Mouse (Mus musculus): Measurements from ENCODE around the gene B4gat1.

The B4gat1 gene

DNA sequence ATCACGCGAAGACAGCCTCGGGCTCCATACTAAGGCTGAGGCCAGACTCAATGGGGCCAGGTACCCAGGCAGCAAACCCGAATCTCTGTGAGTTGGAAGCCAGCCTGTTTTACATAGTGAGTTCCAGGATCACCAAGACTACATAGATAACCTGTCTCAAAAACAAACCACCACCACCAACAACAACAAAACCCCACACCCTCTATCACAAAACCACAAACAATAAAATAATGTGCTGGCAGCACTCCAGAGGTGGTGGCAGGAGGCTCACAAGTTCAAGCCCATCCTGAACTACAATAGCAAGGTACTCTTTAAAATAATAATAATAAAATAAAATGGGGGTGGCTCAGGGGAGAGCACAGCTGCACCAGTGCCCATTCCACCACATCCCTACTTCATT is 2.0 kb upstream of the B4gat1 start:
- DNase-seq: no peak

GRCm38 (mm10) chr19:5037678-5038571 is 701 bp upstream of the B4gat1 start:
- peak; percentile 97 for DNase-seq

GRCm38 (mm10) chr19:5039301-5040114 is 882 bp downstream of the B4gat1 start:
- peak; percentile 95 for DNase-seq

DNA sequence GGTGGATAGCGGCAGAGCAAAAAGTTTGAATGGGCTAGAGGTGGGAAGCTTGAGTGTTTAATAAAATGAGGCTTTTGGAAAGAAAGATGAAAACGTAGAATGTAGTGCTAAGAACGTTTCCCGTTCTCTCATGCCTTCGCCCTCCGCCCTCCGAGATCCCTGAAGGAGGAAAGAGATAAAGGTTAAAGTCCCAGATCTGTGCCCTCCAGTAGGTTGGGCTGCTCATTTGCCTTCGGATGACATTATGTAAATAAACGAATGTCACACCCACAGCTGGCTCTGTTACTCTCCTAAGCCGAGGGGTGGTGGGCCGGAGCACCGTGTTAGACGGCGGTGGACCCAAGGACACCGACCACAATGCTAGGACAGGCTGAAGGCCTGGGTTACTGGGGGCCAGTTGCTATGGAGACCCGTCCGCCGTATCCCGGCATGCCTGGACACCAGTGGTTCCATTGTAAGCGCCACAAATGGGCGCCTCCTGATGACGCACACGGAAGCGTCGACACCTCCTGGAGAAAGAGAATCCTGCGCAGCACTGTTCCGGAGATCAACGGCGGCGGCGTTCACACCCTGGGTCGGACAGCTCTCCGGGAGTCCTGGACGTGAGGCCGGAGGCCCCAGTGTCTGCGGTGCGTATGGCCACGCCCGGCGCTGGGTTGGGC is 2.4 kb downstream of the B4gat1 start, which contains the start of gene Brms1:
Brms1 (plus strand) TSS at position 493 of the 662 bp plus-strand sequence.
- DNase-seq: peak; percentile 99

DNA sequence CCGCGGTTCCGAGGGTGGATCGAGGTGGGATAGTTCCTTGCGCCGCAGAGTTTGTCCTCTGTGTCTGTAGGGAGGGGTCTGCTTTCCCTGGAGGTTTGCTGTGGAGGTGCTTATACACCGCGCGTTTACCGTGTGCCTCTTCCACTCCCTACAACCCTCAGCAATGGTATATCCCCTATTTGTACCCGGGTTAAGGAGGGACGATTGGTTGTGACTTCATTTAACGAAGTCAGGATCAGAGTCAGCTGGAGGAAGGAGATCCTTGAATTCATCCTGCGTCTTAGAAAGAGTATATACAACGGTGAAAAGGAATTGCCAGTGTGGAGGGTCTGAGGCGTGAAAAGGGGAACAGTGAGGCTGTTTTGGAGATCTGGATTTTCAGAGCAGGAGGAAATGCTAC is 3.0 kb downstream of the B4gat1 start:
- DNase-seq: no peak

DNA sequence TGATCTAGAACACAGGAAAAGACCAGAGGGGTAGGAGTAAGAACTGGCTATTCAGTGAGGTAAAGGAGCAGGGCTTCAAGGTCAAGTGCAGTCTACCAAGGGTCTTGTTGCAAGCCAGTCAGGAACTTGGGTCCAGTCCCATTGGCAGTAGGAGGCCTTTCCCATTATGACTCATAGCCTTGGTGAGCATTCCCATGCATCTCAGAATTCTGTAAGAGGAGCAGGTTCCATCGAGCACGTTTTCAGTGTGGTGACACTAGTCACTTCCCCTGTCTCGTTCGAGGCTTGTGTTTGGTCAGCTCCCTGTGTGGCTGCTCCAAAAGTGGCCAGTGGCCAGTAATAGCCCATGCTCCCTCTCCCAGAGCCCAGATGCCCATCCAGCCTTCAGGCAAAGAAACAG is 6.9 kb downstream of the B4gat1 start:
- no peak for DNase-seq

DNA sequence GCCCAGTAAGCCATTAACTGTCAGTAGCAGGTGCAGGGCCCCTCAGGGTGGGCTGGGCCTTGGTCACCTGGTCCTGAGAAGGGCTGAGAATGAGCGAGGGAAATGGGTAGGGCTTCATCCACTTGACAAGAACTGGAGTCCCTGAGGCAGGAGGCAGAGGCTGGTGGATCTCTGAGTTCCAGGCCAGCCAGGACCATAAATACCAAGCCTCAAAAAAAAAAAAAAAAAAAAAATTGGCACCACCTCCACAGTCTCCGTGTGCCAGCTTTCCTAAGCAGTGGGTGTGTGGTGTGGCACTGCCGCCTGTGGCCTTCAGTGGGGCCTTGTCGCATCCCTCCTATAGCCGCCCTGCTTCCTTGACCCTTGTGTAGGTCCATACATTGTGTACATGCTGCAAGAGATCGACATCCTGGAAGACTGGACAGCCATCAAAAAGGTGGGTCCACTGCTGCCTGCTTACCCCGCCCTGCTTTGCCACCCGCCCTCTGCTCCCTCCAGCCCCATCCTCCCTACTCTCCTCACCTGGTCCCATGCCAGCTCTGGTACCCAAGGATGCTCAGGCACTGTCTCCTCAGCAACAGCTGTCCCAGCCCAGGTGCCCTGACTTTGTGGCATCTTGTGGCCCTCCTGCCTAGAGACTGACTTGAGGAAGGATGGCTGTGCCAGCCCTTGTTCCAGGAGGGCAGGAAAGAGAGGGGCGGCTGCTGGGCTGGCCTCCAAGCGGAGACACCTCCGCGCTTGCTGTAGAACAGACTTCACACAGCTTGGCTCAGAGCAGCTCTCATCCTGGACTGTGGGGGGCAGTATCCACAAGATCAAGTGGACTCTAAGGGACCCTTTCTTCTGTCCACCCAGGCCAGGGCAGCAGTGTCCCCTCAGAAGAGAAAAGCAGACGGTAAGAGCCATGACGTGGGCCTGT is 9.8 kb downstream of the B4gat1 start:
- peak; percentile 92 for DNase-seq

DNA sequence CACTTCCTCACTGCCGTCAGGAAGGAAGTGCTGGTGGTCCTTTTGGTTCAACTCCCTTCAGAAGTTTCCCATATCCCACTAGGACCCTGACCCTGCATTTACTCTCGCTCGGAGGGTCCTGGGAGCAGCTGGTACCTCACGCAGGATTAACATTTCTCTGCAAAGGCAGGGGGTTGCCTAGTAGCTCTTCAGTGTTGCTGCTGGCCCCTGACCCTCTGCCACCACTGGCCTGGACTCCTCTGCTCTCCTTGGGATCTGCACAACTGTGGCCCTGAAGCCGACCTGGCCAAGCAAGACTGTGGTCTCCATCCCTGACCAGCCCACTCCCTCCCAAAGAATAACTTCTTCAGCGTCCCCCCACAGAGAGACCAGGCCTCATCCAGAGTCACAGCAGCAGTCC is 10.7 kb downstream of the B4gat1 start:
- DNase-seq: peak; percentile 90

DNA sequence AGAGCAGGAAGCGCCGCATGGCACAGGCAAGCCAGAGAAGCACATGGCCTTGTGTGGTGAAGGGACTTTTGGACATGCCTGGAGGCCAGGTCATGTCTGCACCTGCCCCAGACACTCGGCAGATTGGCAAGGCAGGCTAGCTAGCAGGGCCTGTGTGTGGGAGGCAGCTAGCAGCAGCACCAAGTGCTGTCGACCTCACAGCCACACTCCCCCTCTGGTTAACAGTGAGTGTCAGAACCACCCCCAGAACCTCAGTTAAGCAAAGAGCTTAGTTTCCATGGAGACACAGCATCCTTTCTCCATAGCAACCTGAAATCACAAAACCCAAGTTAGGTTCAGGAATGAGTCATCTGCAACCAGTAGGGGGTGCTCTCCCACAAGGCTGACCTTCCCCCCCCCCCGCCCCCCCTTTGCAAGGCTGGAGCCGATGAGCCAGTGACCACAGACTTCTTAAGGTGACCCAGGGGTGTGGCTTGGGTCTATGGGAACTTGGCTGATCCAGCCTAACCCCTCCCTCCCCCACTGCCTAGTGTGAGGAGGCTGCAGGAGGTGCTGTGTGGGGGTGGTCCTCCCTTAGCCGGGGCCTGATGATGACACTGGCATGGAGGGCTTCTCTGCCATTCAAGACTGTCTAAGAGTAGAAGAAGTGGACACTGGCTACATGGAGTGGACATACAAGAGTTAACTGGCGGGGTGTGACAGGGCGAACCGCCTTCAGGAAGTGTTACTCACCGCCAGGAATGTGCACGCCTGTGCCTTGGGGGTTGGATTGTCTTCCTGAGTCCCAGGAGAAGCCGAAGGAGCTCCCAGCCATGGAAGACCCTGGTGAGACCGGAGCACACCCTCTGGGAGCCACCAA is 11.7 kb downstream of the B4gat1 start, which contains the start of gene Rin1:
Rin1 (plus strand) TSS at position 435 of the 859 bp plus-strand sequence.
- peak; percentile 98 for DNase-seq

DNA sequence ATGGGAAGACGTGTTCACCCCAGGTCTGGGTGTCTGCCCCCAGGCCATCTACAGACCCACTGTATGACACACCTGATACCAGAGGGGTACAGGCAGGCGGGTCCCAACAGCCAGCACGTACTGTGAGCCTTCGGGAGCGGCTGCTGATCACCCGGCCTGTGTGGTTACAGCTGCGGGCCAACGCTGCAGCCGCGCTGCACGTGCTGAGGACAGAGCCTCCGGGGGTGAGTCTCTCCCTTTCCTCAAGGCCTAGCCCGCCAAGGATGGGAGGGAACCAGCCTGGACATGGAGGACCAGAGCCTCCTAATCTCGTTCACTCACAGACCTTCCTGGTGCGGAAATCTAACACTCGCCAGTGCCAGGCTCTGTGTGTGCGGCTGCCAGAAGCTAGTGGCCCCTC is 12.4 kb downstream of the B4gat1 start:
- peak; percentile 93 for DNase-seq

DNA sequence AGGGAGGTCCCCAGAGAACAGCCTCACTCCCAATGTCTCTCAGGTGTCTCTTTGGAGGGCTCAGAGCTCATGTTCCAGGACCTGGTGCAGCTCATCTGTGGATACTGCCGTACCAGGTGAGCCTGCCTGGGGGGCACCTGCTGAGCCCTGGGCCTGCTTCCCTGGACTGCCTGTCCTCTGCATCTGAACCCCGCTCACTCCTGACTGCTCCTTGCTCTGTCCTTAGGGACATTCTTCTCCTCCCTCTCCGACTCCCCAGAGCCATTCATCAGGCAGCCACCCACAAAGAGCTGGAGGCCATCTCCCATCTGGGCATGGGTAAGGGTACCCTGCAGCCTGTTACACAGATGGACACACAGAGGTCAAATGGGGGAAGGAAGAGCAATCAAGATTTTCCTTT is 12.9 kb downstream of the B4gat1 start:
- peak; percentile 90 for DNase-seq

GRCm38 (mm10) chr19:5052166-5052822 is 13.7 kb downstream of the B4gat1 start:
- no peak for DNase-seq

- DNase-seq: no peak
Observed at GRCm38 (mm10) chr19:5052853-5053252, 14.2 kb downstream of the B4gat1 start.

GRCm38 (mm10) chr19:5053909-5054308 is 15.3 kb downstream of the B4gat1 start:
- DNase-seq: peak; percentile 90

- peak; percentile 93 for DNase-seq
Observed at GRCm38 (mm10) chr19:5056251-5056650, 17.6 kb downstream of the B4gat1 start.

GRCm38 (mm10) chr19:5057876-5058775 is 19.5 kb downstream of the B4gat1 start:
- DNase-seq: peak; percentile 88

DNA sequence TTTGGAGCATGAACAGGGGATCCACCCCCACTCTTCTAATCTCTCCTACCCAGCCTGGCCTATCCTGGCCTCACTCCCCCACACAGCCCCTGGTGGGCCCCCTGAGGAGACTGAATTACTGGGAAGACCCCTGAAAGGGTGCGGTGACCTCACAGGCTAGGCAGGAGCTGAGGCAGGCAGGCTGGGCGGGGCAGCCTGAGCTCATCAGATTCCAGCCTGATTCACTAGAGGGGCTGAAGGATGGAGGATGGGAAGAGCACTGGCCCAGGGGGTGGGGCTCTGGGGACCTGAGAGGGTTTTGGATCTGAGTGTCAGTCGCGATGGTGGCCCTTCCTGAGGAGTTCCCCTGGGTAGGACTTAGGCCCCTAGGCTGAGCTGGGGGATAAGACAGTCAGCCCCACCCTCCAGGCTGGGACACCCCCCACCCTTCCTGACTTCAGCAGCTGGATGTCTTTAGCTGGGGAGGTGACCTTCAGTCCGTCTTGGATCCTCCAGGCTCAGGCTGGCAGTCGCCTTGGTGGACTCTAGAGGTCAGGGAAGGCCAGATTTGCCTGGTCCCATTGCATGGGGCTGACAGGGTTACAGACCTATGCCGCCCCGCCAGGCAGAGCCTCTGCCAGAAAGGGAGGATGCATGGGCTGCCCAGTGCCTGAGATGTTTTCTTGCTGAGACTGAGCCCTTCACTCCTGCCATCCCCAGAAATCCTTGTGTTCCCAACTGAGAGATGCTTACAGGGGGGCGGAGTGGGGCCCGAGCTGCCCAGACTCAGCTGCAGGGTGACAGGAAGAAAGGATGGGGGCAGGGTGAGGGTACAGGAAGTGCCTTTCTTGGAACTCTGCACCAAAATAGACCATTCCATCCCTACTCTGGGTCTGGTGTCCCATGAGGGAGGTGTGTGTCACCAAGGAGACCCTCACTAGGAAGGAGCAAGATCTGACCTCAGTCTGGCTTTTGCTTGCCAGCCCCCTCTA is 20.5 kb downstream of the B4gat1 start:
- DNase-seq: peak; percentile 95

All from heart, adult 11 months (tissue).